Mouse (Mus musculus): Measurements from ENCODE around the gene Bcam.

Gene Bcam

DNA sequence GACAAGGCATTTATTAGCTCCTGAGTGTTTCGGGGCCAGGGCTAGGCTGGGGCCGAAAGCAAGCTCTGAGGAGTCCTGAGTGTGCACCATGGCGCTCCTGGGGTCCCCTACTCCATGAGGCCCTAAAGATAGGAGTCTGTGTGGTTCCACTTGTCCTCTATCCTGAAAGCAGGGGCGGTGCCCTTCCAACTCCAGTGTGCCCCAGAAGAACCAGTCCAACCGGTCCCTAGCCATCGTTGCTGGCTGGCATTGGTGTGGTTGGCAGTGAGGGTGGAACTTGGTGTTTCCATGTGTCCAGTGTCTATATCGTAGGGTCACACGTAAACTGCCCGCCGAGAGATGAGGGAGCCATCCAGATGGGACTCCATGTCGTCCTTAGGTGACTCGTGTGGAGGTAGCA is 46.6 kb downstream of the Bcam start:
- DNase-seq (ENCODE audit: low read depth, low spot score), result no peak

DNA sequence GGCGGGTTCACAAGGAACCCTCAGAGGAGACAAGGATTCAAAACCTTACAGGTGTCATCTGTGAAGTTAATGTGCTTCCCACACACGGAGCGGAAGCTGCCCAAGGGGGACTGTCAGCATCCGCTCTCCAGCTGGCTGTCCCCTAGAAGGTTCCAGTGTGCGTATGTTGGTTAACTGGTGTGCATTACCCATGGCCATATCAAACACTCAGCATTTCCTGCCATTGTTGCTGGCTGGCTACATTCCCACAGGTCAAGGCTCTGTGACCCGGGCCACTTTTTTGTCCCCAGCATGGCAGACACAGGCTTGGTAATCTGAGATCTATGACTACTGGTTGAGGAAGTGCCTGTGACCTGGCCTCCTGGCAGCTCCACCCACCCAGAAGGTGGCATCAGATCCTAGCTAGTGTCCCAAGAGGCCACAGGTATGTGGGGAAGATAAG is 48.0 kb downstream of the Bcam start:
- DNase-seq (ENCODE audit: low read depth, low spot score), result no peak

DNA sequence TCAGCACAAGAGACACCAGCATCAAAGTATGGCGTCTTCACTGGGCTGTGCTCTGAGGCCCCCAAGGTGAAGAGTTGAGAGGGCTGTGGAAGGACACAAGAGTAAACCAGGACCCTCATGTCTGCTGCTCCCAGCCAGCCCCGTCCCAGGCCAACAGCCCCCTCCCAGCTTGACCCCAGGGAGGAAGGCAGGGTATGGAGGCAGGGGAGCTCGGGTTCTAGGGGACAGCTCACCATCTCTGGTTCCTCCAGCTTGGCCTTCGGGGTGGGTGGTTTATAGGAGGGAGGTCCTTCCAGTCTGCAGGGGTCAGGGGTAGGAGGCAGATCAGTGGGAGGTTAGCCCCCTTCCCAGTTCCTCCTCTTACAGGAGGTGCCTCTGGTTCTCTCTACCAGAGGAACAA is 51.6 kb downstream of the Bcam start:
- no peak for DNase-seq (ENCODE audit: low read depth, low spot score)

DNA sequence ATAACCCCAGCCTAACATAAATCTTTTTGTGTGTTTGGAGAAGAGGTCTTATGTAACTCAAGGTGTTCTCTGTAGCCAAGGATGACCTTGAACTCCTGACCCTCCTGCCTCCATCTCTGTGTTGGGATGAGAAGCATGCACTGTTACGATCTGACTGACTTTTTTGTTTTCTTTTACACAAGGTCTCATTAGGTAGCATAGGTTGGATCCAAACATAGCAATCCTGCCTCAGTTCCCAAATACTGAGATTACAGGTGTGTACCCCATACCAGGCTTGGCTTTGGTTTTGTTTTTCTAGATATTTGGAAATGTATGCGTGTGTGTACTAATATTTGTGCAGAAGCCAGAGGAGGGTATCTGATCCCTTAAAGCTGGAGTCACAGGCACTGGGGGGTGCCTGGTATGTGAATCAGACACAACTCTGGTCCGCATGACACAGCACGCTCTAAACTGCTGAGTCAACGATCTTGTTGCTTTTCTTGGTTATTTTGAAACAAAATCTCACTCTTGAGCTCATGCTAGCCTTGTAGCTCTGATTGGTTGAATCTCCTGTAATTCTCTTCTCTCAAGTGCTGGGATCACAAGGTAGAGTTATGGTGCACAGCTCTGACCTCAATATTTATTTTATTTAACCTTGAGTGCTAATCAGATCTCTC is 52.4 kb downstream of the Bcam start:
- DNase-seq (ENCODE audit: low read depth, low spot score), result no peak

DNA sequence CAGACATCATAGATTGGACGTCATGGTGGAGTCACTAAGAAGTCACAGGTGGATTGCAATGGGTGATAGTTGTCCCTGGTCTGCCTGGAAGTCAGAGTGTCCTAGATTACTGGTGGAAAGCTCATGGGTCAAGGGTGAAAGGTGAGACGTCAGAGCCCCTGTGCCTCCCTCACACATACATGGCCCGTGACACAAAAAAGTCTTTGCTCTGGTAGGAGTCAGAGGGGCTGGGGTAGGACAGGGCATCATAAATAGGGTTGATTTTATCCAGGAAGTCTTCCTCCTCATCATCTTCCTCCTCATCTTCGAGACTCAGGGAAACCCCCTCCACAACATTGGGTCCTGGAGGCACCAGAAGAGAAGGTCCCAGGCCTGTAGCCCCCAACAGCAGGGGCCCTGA is 53.5 kb downstream of the Bcam start:
- no peak for DNase-seq (ENCODE audit: low read depth, low spot score)

DNA sequence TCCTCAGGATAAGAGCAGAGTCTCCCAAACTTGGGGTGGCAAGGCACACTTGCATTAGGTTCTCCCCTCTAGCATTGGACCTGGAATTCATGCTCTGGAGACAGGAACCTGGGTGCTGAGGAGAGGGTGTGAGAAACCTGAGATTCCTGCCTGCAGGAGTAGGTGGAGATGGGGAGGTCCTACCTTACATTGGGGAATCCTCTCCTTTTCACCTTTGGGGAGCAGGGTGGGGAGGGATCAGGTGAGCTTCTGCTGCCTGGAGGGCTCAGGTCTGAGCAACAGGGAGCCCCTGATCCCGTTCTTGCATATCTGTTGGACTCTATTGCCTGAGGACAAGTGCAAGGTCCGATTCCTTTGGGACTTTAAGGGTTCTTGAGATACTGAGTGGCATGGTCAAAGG is 54.0 kb downstream of the Bcam start:
- DNase-seq (ENCODE audit: low read depth, low spot score), result no peak

DNA sequence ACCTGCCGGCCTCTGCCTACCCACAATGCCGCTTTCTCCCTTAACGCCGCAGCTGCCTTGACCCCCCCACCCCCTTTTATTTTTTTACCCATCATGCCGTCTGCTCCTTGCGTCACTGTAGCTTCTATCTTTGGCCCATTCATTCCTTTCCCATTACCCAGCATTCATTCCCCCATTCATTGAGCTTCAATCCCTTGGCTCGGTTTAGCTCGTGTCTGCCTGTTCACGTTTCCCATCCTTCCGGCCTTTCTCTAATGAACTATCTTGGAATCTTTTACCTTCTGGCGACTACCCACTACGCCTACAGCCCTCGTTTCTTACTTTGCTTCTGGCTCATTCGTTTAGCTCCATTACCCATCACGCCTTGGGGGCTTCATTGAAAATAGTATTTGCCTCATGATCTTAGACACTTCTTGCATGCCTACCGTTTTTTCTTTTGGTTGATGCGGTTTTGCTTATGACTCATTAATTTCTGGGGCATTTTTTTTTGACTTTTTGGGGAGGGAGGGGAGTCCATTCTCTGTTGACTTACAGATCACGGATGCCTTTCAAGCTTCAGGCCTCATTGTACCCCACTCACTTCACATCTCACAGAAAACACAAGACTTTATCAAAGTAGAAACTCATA is 54.6 kb downstream of the Bcam start:
- no peak for DNase-seq (ENCODE audit: low read depth, low spot score)

DNA sequence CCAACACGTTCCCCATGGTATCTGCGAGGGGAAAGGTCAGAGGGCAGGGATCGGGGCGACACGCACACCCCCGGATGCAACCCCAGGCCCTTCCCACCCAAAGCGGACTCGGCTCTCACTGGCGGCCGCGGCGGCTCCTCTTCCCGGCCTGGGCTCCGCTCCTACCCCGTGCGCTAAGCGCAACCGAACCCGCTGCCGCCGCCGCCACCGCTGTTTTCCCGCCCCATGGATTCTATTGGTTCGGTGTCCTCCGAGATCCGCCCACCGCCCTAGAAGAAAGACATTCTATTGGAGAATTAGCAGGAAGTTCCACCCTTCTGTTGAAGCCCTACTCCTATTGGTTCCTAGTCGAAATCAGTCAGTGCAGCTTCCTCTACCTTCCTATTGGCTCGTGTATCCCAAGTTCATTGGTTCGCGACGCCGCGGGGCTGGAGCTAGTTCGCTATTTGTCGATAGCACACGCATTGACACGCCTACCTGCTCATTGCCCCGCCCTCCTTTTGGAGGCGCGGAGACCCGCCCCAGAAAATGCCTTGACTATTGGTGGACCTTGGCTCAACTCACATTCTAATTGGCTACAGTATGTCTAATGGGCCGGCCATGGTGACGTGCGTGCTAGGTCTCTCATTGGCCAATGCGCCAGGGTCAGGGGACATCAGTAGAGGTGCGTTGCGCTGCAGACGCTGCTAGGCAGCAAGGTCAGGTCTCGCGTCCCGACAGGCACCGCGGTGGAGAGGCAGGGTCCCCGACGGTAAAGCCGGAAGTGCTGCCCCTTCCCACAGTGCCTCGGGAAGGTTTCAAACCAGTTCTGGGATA is 55.4 kb downstream of the Bcam start, which contains the start of gene Tomm40:
TSS of gene Tomm40 (minus strand) at position 200 of the 816 bp plus-strand sequence.
- peak; percentile 100 for DNase-seq (ENCODE audit: low read depth, low spot score)

DNA sequence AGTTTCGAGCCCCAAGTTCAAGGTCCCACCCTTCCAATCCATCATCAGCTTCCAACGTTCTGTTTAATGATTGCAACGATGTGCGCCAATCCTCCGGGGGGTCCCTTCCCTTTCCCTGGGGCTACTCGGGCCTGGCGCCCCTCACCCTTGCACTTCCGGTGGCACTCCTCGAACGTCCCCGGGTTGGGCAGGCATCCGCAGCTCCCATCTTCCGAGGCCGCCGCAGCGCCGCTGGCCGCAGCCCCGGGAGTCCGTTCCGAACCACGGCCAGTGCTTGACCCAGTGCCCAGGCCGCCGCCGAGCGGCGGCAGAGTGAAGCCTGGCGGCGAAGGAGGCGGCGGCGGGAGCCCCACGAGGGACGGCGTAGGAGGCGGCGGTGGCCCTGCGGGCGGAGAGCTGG is 56.0 kb downstream of the Bcam start:
- no peak for DNase-seq (ENCODE audit: low read depth, low spot score)

DNA sequence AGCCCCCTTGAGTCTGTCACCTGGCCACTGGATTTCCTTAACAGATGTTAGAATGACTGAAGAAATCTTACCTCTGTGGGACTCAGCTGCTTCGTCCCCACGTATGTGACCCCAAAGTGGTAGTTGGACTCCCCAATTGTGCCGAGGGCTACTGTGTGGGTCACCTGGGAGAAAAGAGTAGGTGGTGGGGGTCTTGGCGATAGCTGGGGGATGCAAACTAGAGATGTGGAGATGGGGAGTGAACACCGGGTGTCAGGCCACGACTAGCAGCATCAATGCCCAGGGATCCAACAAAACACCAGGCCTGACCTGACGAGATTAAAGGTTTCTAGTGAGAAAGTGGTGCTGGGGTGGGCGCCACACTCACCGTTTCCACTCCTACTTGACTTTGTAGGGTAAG is 57.2 kb downstream of the Bcam start:
- no peak for DNase-seq (ENCODE audit: low read depth, low spot score)

DNA sequence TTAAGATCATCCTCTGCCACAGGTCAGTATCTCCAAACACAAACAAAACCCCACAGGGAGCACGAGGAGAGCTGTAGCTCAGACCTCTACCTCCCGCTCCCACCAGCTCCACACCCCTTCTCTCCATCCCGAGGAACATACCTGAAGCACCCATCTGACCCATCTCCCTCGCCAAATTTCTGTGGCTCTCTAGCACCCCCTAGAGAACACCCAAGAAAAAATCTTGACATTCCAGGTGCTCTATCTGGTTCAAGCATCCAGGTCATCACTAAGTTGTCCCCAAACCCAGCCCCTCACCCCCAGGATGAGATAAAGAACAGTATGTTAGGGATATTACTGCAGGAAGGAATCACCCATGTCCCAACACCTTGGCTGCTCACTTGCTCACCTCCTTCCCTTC is 57.6 kb downstream of the Bcam start:
- DNase-seq (ENCODE audit: low read depth, low spot score), result no peak

DNA sequence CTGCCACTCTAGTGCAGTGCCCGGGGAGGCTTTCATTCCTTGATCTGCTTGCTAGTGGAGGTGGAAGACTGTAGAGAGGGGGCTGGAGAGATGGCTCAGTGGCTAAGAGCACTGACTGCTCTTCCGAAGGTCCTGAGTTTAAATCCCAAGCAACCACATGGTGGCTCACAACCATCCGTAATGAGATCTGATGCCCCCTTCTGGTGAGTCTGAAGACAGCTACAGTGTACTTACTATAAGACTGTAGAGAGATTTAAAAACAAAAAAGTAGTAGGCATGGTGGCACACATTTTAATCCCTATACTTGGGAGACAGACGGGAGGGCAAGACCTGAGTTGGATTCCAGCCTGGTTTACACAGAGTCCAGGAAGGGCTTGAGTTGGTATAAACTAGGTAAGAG is 58.4 kb downstream of the Bcam start:
- DNase-seq (ENCODE audit: low read depth, low spot score), result no peak

DNA sequence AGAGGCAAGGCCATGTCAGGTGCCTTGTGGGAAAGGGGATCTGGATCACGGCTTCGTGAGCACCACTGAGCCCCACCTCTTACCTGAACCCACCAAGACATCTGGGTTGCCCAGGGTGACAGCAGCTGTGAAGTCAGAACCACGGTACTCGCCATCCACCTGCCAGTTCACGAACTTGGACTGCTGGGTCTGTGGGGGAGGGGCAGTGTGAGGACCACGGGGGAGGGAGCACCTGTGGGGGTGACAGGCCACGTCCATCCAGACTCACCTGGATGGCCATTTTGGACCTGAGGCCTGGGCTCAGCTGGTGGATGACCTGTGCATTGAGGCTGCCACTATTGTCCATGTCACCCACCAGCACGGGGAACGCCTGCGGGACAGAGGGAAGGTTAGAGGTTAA is 60.2 kb downstream of the Bcam start:
- no peak for DNase-seq (ENCODE audit: low read depth, low spot score)
